Mouse (Mus musculus) stomach, postnatal 0 days (tissue): ENCODE results near the gene Eif3m.
"Not testable (repeated sequence)": the region's sequence is repeated elsewhere in the genome, so short reads cannot be mapped to it uniquely, and the experiment has no call there.

Experiments used
- CTCF ChIP-seq: IDR thresholded peaks from 2 replicates; pipeline ENCODE4 v1.5.1; 2016; ENCODE audit warnings: antibody characterized with exemption, low read depth, mild to moderate bottlenecking, moderate library complexity
- EP300 ChIP-seq: optimal IDR thresholded peaks from 2 replicates; pipeline ENCODE3; 2016; ENCODE audit warnings: antibody characterized with exemption

- not testable (repeated sequence) for TF ChIP-seq CTCF, EP300
Measured at GRCm38 (mm10) chr2:105025610-105026009, 8.7 kb upstream of the Eif3m start.
